Mouse (Mus musculus): Measurements from ENCODE around the gene Cdca7.

The Cdca7 gene

DNA sequence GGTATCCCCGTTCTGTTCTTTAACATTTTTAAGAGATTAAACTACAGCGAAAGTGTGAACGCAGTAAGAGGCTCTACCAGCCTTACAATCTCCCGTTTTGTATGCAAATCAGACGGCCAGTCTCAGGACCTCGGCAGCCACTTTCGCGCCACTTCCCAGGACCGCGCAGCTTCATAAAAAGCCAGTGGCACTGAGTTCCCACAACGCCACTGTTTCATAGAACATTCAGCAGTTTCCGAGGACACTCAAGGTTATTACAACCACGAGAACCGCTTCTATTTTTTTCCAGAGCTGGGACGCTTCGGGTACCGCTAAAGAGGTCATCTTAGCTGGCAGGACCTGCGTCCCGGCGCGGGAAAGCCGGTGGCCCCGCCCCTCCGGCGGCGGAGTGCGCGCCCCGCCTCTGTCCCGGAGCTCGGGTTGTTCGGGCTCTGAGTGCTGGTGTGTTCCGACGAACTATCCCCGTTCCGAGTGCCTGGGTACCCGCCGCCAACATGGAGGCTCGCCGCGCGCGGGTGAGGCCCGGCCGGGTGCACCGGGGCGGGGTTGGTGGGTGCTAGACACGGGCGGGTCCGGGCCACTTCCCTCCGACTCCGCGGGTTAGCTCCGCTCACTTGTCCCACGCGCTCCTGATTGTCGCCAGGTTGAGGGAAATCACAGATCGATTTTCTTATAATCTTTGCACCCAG is at the start of gene Cdca7:
Cdca7 (plus strand) TSS at position 363 of the 689 bp plus-strand sequence.
- in situ Hi-C loops (cut with MseI, MboI), result no loop called here

DNA sequence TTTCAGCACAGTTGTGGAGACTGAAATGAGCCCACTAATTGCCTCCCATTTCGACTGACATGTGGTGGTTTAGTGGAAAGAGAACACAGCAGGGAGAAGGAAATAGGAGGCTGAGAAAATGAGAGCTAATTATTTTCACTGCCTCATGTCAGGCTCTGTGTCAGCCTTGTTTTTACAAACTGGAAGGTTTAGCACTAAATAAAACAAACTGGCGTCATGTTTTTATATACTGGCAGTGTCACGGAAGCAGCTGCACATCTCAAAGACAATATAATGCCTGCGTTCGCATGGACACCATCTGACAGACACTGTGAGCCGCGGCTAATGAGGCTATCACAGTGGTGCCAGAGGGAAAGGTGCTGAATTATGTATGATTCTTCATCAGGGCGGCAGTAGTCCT is 49.2 kb upstream of the Cdca7 start:
- in situ Hi-C loops (cut with MseI, MboI), result no loop called here

DNA sequence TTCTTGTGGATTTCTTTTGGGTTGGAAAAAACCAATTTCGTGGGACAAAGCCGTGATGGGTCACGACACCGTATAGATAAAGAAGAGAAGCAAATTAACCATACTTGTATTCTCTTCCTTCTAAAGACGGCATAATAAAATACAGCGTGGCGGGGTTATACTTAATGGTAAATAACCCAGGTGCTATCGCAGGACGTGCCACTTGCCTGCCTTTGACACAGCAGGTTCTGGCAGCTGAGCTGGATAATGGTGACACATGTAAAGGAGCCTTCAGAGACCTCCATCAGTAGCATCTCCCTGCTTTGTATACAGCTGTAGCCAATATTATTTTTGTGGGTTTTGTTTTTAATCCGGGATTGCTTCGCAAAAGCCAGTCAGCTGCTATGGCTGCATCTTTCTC is 48.7 kb upstream of the Cdca7 start:
- in situ Hi-C loops (cut with MseI, MboI), result no loop called here

DNA sequence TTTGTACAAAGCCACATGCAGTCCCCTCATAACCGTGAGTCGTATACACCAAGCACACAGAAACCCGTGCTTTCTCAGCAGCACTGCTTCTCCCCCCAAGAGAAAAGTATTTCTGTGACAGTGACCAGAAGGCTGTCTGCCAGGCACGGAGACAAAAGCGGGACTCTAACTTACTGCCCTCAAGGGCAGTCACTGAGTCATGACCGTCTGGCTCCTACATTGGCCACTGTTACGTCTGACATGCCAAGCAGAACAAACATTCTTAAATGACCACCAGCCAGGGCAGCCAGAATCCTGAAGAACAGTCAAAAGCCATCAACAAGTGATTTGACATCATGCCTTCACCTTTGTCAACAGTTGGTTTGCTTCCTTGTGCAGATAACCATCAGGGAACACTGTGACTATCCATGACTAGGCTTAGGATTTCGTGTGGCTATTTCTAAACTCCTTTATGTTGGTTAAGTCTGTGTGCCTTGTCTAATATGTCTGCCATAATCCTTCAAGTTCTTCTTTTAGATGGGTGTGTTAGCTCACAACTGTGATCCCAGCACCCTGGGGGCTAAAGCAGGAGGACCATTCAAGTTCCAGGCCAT is 36.9 kb upstream of the Cdca7 start:
- in situ Hi-C loops (cut with MseI, MboI), result no loop called here

DNA sequence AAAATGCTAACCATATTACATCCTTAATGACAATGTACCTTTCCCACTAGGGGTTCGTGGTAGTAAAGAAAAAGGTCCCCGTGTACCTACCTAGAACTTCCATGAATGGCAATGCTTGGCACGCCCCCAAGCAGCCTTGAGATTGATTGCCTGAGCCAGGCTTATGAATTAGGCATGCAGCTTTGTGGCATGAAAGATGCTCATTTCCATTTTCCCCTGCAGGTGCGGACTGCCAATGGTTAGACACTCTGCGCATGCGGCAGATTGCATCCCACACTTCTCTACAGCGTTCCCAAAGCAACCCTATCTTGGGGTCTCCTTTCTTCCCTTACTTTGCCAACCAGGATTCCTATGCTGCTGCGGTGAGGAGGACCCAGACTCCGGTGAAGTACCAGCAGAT is 34.9 kb upstream of the Cdca7 start:
- in situ Hi-C loops (cut with MseI, MboI), result no loop called here

DNA sequence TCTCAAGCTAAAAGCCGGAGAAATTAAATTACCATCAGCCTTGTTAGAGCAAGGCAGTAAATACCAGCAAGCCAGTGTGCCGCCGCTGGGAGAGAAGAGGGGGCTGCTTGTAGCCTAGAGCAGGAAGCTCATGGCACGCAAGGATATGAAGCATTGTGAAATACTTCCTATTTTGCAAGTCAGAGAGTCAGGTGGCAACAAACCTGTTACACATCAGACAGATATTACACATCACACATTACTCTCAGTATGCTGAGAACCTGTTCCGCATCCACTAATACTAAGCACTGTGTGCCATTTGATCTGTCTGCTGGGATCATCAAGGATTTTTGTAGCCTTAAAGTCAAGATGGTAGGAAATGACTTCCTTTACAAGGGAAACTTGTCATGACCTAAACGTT is 33.1 kb upstream of the Cdca7 start:
- in situ Hi-C loops (cut with MseI, MboI), result no loop called here

DNA sequence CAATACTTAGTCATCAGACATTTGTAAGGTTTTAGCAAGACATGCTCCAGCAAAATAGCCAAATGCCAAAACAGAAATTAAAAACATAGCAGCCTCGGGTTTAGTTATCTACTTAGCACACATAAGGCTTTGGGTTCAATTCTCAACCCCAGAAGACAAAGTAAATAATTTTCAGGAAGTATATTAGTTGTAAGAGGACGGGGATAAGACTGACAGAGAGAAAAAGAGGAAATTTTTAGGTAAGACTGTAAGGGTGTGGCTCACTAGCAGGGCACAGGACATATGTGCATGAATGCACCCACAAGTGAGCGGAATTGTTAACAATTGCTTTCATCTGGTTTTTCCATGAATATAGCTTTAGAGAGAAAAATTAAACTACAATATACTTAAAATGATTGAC is 32.0 kb upstream of the Cdca7 start:
- in situ Hi-C loops (cut with MseI, MboI), result no loop called here

DNA sequence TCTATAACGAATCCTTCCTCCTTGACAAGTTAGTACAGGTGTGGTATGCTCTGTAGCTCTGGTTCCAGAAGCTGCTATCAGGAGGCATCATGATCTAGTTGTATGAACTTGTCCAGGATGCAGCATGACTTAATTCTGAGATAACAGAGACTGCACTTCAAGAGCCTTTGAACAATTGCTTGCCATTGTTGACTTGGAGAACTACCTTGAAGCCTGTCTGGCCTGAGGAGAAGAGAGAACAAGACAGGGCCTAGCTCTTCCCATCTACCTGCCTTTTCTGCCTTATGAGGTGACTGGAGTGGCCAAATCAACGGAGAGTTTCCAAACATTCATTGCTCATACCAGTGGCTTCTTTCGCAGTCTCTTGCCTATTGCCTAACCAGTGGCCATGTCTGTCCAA is 29.9 kb upstream of the Cdca7 start:
- in situ Hi-C loops (cut with MseI, MboI), result no loop called here

DNA sequence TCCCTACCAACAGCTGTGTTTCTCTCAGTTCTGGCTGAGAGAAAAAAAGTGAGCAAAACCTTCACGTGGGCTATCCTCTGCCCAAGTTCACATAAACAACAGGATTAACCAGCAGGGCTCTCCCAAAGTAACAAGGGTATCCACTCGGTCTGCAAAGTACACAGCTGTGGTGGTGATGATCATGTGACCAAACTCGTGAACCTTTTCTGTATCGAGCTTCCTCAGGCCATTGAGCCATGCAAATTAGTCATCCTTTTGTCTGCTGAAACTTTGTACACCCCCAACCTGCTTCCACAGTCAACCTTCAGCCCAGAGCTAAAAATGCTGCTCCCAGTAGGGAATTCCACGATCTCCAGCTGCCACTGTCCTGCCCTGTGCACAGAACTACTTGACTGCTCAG is 29.3 kb upstream of the Cdca7 start:
- in situ Hi-C loops (cut with MseI, MboI), result no loop called here

DNA sequence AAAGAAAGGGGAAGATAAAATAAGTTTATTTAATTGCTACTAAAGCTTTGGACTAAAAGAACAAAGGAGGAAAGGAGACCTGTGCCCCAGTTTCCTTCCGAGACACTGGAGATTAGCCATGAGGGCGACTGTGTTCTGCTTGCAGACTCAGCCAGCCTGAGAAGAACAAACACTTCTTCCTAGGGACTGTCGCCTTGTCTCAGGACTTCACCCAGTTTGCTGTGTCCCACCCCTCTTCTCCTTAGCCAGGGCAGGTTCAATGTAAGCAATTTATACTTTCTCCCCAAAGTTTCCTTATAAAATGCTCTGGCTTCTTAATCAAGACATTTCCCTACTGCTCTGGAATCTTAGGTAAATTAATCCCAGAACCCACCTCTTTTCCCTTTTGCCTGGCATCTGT is 22.4 kb upstream of the Cdca7 start:
- in situ Hi-C loops (cut with MseI, MboI), result no loop called here

DNA sequence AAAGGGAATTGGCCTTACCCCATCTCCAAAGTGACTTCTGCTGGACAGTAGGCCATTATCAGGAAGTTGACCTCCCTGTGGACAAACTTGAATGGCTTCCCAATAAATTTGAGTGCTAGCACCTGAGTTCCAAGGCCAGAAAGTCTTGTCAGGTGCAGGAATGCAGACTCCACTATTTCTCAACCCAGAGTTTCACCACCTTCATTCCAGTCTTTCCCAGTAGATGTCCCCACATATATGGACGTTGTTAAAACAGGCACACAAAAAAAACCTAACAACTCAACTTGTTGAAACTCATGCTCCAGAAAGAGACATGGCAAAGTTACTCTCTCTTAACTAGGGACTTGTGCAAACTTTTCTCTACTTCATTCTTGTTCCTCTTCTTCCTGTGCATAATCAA is 19.8 kb upstream of the Cdca7 start:
- in situ Hi-C loops (cut with MseI, MboI), result no loop called here

DNA sequence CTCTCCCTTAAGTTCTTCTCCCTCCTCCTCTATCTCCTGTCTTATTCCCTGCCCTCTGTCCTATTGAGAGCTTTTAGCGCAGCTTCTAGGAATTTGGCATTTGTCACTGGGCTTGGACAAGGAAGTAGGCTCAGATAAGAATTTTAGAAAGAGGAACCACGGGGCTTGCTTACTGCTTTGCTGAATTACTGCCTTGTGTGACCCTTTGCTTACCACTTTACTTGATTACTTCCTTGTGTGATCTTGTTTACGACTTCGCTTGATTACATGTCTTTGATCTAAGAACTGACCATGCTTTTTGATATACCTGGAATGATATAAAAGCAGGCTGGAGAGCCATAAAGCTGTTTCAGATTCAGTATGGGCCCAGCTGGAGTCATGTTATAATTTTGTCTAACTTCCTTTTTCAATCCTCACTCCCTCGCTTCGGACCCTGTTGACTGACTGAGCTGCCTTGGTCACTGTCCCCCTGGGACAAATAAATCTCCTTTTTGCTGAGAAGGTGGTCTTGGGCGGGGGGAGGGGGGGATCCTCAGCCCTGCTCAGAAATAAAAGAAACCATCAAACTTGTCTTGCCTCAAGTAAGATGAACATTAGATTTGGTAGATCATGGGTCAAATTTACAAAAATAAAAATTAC is 11.5 kb upstream of the Cdca7 start:
- in situ Hi-C loops (cut with MseI, MboI), result no loop called here

DNA sequence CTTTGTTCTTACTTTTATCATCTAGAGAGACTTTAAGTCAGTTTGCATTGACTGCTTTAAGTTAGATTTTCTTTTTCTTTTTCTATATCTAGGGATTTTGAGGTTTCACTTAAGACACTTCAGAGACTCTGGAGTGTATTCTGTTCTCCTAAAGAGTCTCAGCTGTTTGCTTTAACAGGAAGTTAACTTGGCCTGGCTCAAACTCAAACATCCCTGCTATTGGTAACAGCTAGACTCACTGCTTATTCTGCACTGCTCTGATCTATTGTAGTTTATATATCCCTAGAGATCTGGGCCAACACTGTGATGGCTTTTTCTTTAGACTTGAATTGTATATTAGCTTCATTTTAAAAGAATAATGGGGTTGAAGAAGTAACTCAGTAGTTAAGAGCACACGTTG is 8.4 kb upstream of the Cdca7 start:
- in situ Hi-C loops (cut with MseI, MboI), result no loop called here

DNA sequence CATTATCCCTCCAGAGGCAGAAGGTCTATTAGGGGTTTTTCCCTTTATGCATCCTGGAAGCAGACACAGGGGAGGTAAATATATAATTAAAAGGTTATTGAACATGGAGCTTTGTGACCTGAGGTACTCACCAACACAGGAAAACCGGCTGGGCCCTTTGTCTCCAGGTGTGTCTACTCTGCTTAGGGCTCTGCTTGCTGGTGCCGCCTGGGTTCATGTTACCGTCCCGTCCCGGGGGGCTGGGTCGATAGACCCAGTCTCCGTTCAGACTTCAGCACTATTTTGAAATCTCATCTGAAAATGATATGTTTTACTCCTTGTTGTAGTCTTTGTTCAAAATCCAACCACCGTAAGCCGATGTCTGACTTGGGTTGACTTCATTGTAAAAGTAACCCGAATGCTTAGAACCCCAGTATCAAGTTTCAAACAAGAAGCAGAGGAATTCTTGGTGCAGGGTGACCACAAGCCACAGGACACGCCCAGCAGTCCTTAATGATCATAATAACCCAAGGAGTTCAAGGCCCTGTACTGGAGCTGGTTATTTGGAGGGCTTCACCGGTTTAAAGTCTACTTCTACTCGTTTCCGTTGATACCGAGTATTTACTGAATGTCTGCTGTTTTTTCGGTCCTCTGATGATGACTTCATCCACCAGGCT is 4.4 kb upstream of the Cdca7 start:
- in situ Hi-C loops (cut with MseI, MboI), result no loop called here

DNA sequence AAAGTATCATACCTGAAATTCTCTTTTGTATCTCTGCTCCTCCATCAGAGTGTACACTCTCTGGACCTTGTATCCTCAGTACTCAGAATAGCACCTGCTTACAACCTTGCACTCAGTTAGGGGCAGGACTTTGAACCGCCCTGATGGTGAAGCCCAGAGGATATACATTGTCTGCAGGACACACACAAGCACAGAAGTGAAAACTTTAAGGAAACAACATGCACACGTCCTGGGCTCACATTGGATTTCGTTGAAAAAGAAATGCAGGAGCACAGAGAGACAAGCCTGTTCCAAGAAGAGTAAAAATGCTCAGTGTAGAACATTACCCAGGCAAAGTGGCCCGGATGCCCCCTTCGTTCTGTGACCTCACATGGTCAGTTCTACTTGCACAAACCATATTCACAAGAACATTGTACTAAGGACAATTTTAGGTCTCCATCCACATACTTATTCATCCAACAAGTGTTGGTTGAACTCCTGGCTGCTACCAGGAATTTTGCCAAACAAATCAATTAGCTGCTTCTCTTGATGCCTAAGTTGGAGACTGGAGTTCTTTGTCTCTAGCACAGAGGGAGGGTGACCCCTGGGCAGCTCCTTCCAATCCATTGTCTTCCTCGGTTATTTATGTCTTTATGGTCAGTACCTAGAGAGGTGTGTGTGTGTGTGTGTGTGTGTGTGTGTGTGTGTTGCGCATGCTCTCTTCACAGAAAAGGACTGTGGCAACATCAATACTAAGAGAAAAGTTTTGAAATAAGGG is 1.2 kb upstream of the Cdca7 start:
- in situ Hi-C loops (cut with MseI, MboI), result no loop called here

DNA sequence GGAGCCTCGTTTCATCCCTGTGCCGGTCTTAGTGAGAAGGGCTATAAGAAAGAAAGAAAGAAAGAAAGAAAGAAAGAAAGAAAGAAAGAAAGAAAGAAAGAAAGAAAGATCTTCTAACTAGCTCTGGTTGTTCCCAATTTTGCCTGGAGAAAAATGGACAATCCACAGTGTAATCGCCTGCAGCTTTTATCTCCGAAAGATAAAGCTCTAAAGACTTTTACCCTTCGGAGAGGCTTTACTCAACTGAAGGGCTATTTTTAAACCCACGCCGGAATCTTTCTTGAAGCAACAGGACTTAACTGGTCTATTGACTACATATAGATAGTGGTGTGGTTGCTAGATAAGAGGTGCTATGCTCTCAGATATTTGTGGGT is 549 bp upstream of the Cdca7 start:
- in situ Hi-C loops (cut with MseI, MboI), result no loop called here

DNA sequence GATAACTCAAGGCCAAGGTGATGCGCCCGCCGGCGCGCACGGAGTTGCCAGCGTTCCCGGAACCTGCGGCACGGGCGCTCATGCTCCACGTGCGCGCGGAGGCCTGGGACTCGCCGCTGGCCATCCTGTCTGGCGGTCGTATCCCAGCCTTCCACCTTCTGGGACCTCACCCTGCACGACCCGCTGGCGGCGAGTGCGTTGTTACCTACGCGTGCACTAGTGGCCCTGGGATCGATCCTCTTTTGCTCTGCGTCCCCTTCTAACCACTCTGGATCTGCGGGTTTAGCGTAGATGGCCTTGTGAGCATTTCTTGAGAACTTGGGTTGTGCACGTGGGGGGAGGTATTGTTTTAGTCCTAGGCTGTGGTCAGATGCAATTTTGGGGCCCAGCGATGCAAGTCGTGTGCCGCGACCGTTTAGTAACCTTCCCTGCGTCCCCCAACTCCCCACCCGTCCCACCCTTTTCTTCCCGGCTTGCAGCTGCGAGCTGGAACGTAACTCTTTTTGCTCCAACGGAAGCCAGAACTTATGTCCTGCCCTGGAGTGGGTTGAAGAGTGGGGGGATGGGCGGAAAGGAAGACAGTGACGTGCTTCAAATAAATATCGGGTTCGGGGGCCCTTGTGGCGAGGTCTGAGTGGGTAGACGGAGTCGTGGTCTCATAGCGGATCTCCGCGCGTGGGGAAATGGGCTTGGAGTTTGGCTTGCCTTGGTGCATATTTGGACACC is 690 bp downstream of the Cdca7 start:
- in situ Hi-C loops (cut with MseI, MboI), result no loop called here

DNA sequence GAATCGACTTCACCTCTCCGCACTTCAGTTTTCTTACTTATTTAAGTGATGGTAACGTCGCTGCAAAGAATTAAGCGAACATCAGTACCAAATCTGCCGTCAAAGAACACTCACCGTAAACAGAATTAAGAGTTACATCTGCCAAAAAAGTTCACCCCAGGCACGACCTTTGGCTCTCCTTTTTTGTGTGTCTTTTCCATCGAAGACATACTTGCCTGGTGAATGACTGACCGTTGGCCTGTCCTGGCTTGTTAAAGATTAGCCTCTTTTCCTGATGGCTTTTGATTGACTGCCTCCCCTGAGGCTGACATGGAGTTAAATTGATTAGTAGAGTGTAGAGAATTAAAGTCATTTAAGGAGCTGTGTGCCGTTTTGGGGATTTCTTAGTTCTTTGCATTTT is 1.3 kb downstream of the Cdca7 start:
- in situ Hi-C loops (cut with MseI, MboI), result no loop called here

DNA sequence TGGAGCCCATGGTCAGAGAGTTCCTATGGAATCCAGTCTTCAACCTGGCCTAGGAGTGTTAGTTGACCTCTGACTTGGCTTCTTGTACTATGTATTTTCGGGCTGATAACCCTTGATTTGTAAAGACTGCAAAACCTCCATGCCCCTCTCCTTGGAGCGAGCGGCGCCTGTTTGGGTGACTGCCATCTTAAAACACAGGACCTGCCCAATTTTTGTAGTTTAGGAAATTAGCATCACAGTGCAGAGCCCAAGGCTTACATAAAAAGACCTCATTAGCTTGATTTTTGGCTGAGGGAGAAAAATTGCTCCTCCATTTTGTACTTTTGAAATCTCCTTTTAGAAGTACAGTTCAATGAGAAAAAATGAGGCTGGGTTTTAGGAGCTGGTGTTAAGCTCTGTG is 2.2 kb downstream of the Cdca7 start:
- in situ Hi-C loops (cut with MseI, MboI), result no loop called here

DNA sequence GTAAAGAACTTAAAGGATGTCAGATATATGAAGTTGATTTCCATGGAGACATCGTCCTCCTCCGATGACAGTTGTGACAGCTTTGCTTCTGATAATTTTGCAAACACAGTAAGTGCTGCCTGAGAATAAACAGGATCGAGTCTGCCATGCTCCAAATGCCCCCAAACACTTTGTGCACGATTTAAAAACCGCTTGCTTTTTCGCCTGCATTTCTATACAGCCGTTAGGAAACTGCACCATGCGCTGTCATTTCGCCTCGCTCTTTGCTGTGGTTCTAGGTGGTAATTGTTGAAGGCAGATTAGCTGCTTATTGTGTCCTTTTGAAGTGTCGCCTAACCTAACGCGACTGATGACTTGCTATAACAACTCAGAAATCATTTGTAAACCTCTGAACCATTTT is 3.0 kb downstream of the Cdca7 start:
- in situ Hi-C loops (cut with MseI, MboI), result no loop called here

DNA sequence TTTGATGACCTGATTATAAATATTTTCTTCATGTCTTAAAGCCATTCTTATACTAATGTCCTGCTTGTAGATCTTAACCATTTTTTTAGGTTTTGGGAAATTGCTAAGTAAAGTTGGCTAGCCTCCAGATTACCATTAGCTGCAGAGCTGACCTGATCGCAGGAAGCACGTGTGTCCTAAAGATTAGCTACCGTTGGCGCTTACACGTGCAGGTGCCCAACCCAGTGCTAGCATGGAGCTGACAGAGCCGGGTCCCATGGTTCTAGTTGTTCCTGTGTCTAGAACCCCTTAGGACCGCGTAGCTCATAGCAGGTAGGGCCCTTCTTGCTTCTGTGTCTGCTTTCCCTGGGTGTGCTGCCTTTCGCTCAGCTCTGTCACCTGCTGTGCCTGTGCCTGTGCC is 3.9 kb downstream of the Cdca7 start:
- in situ Hi-C loops (cut with MseI, MboI), result no loop called here

DNA sequence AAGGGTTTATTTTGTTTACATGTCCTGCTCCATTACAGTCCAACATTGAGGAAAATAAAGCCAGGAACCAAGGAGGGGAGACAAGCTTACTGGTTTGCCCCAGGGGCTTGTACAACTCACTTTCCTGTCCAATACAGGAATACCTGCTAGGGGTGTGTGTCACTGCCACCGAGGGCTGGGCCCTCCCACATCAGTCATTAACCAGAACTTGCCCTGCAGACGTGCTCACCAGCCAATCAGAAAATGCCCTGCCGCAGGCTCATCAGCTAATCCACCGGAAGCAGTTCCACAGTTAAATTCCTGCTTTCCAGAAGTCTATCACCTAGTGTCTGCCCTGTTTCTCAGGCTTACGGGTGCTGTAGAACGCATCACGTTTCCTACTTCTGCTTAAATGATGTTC is 15.7 kb downstream of the Cdca7 start:
- in situ Hi-C loops (cut with MseI, MboI), result no loop called here
